Mouse (Mus musculus): ENCODE results near the gene Tsc2.

- TF ChIP-seq EP300 (optimal IDR thresholded peaks at IDR 0.05) (no peak), CTCF (IDR thresholded peaks at IDR 0.05; ENCODE audit: low read depth) (0 out of 2 replicates have a peak, but pooled peaks have one; percentile 4)
These were observed 72.0 kb downstream of the Tsc2 start for GRCm38 (mm10) chr17:24560301-24561028.
